Mouse (Mus musculus): Measurements from ENCODE around the gene Psmd6.

Gene Psmd6

DNA sequence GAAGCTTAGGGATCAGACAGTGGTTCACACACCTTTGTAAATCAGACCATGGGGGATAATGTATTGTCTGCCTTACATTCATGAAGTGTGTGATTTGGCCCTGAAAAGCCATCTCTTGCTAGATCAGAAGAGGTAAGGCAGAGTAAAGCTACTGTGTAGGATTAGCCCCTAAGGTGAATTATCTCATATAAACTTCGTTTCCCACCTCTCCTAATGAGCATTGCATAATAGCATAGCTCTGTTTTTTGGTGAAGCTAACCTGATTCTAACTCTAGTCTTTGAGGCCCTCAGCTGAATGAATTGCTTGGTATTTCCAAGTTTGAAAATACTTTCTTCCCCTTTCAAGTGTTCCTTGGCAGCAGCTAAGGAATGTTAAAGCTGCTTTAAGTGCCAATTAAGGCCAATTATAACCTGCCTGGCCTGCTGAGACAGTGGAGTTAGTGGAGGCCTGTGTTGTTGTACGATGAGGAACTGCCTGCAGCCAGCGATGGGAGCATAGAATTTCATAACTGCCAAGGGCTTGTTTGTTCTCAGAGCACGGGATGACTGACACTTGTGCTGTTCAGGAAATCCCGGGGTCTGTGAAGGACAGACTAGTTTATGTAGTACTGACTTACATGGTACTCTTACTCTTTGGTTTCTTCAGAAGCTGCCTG lies 56.2 kb downstream of the Psmd6 start:
- WGBS, result 40% methylated on average over 5 of the region's 5 CpGs

DNA sequence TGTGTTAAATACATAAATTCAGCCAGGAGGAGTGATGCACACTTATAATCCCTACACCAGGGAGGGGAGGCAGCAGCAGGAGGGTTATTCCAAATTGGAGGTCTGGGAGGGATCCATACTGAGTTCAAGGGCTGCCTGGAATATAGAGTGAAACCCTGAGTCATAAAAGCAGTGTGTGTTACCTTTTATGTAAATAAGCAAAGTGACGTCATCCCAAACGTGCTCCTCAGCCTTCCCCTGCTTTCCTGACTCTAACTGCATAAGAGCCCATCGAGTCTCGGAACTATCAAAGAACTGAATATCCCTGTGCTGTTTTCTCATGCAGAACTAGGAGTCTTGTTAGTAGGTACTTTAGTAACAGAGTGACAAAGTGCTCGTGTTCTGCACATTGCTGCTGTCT lies 57.4 kb downstream of the Psmd6 start:
- WGBS, result 49% methylated on average over 5 of the region's 5 CpGs

DNA sequence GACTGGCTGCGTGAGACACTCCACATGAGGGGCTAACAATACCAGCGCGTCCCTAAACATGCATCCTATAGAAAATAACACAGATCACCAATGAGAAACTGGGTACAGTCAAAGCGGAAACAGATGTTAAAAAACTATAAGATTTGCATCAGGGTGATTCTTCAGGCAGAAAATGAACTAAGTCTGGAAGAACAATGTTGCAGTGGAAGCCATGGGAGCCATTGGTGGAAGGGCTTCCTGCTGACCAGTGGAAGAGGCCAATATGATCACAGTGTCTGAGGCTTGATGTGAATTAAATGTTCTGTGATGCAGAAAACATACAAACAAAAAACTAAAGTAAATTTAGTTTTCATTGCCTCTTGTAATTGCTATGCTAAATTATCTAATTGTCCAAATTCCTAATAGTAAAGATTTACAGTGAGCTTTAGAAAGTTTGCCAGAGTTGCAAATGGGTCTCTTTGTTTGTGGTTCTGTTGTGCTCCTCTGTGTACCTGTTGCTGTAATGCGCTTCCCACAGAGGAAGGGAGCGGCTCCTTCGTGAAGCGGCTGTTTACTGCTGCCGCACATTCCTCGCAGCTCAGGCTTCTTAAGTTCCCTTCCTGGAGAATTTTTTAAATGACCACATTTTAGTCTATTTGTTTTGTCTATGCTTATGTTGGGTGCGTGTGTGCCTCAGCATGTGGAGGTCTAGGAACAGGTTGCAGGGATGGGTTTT lies 58.1 kb downstream of the Psmd6 start:
- 83% methylated on average over 11 of the region's 11 CpGs for WGBS
